Mouse (Mus musculus) heart, postnatal 0 days (tissue): ENCODE results near the gene Erfe.

ENCODE experiments used
- CTCF ChIP-seq: IDR thresholded peaks from 2 replicates; pipeline ENCODE4 v1.5.1; 2016; ENCODE audit warnings: antibody characterized with exemption, control low read depth, low read depth
- EP300 ChIP-seq: IDR thresholded peaks from 2 replicates; pipeline ENCODE4 v1.6.1; 2016; ENCODE audit warnings: antibody characterized with exemption, low read depth

- TF ChIP-seq CTCF (peak; percentile 74), EP300 (no peak)
These were observed at the start of gene Erfe for GRCm38 (mm10) chr1:91366215-91367108.
